ENCODE assay signal across 27 mouse cellular contexts in the genomic region with DNA sequence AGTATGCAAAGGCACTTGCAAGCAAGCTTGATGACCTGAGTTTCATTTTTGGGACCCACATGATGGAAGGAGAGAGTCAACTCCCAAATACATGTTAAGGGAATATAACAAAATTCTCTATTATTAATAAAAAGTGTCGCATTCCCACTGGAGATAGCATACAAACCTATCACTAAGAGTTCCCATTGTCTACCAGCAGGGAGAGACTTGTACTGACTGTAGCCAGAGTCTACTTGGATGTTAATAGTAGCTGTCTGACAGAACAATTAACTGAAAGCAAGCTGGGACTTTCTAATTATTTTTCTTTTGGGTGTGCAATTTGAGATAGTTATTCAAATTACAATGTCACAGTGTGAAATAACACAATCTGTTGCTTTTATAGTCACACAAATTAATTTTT. TPM values are rescaled to one million over a fixed set of nuclear protein-coding genes. Genes with fewer than 3 reads are reported as not detected.
"Had no signal": no experiment of that assay in that cellular context is flagged by ENCODE, and none has a peak within 500 bp of the region (broad histone marks: within the 10 kb centered on the region; RNA-seq: fewer than 3 reads in every experiment).

No protein-coding gene starts in this region.

- DNase-seq: gastrocnemius, adult 2 months; gastrocnemius, postnatal 10 days; gastrocnemius, postnatal 25 days; heart, adult 18-20 months; heart, postnatal 10 days; heart, postnatal 4 days; kidney, adult 18-20 months; kidney, adult 8-10 months; kidney, postnatal 10 days; kidney, postnatal 25 days; kidney, postnatal 4 days; liver; liver, embryonic 13.5 days had no signal

- H3K4me3 ChIP-seq: gastrocnemius, adult 2 months; heart, embryonic 10.5 days; heart, embryonic 12.5 days; hindbrain, embryonic 10.5 days; hindbrain, embryonic 13.5 days; hindbrain, embryonic 15.5 days; intestine, embryonic 15.5 days; left cerebral cortex, adult 2 months; limb, embryonic 10.5 days; limb, embryonic 12.5 days; liver, embryonic 13.5 days; liver, embryonic 15.5 days had no signal

- H3K9ac ChIP-seq: heart, embryonic 12.5 days; hindbrain, embryonic 13.5 days; hindbrain, embryonic 15.5 days; intestine, embryonic 15.5 days; limb, embryonic 12.5 days; liver, embryonic 13.5 days; liver, embryonic 15.5 days had no signal

- H3K4me1 ChIP-seq: heart, embryonic 10.5 days; heart, embryonic 12.5 days; hindbrain, embryonic 10.5 days; hindbrain, embryonic 13.5 days; hindbrain, embryonic 15.5 days; intestine, embryonic 15.5 days; limb, embryonic 10.5 days; limb, embryonic 12.5 days; liver, embryonic 13.5 days; liver, embryonic 15.5 days had no signal

- H3K36me3 ChIP-seq: heart, embryonic 10.5 days; heart, embryonic 12.5 days; hindbrain, embryonic 10.5 days; hindbrain, embryonic 13.5 days; hindbrain, embryonic 15.5 days; intestine, embryonic 15.5 days; limb, embryonic 10.5 days; limb, embryonic 12.5 days; liver, embryonic 13.5 days; liver, embryonic 15.5 days had no signal

- H3K27ac ChIP-seq: gastrocnemius, adult 2 months; heart, embryonic 10.5 days; hindbrain, embryonic 10.5 days; hindbrain, embryonic 13.5 days; hindbrain, embryonic 15.5 days; intestine, embryonic 15.5 days; left cerebral cortex, adult 2 months; limb, embryonic 10.5 days; limb, embryonic 12.5 days; liver, embryonic 13.5 days; liver, embryonic 15.5 days had no signal

- ATAC-seq: inflammation-experienced regulatory T-cells, adult 6 months; intestine, embryonic 15.5 days; intestine, postnatal 0 days had no signal

- H3K9me3 ChIP-seq: heart, embryonic 10.5 days; heart, embryonic 12.5 days; hindbrain, embryonic 10.5 days; hindbrain, embryonic 13.5 days; hindbrain, embryonic 15.5 days; intestine, embryonic 15.5 days; limb, embryonic 10.5 days; limb, embryonic 12.5 days; liver, embryonic 13.5 days; liver, embryonic 15.5 days had no signal

- H3K4me2 ChIP-seq: heart, embryonic 12.5 days; hindbrain, embryonic 13.5 days; hindbrain, embryonic 15.5 days; intestine, embryonic 15.5 days; limb, embryonic 12.5 days; liver, embryonic 11.5 days; liver, embryonic 13.5 days; liver, embryonic 15.5 days had no signal

- H3K27me3 ChIP-seq: heart, embryonic 12.5 days; hindbrain, embryonic 13.5 days; hindbrain, embryonic 15.5 days; intestine, embryonic 15.5 days; limb, embryonic 12.5 days; liver, embryonic 13.5 days; liver, embryonic 15.5 days had no signal

RNA-seq across cellular contexts. Expression of gene Thsd7b, which starts 31.1 kb away (rescaled TPM):
- total RNA-seq: granulocyte monocyte progenitor cell, adult 5-6 weeks had no signal
